Mouse (Mus musculus) olfactory bulb, adult 2 months (tissue): ENCODE results near the gene Plekho2. TPM values are rescaled to one million over a fixed set of nuclear protein-coding genes. Genes with fewer than 3 reads are reported as not detected.

Source experiments
- H3K27ac ChIP-seq: fragments of 200-500 bp; 2 replicates; pipeline ENCODE4 v1.5.1; 2012; ENCODE audit warnings: low read depth, low read length; ENCODE audit not compliant: insufficient read depth
- H3K4me1 ChIP-seq: fragments of 200-500 bp; 2 replicates; pipeline ENCODE4 v1.6.1; 2012; ENCODE audit warnings: low read length; ENCODE audit not compliant: control insufficient read depth, insufficient read depth
- H3K4me3 ChIP-seq: fragments of 200-500 bp; 2 replicates; pipeline ENCODE4 v1.5.1; 2012; ENCODE audit warnings: mild to moderate bottlenecking, low read depth, low read length, moderate library complexity; ENCODE audit not compliant: insufficient read depth
- CTCF ChIP-seq: fragments of 200-500 bp; IDR thresholded peaks from 2 replicates; pipeline ENCODE4 v1.5.1; 2012; ENCODE audit warnings: low read depth, mild to moderate bottlenecking, low read length, moderate library complexity; ENCODE audit not compliant: insufficient read depth
- POLR2A ChIP-seq: fragments of 200-500 bp; IDR thresholded peaks from 2 replicates; pipeline ENCODE4 v1.6.1; 2012; ENCODE audit warnings: mild to moderate bottlenecking, low read depth, low read length, moderate library complexity; ENCODE audit not compliant: insufficient read depth
- WGBS: fragments of 180-500 bp; shearing (Covaris S2); methylation state at CpG from one replicate; pipeline ENCODE4 v1.1.7; 2018; 5-methylcytosine and 5-hydroxymethylcytosine counted together
- polyA plus RNA-seq: library from polyadenylated mRNA; stranded (reverse); fragments of >200 nt; gene quantifications from 2 replicates; pipeline ENCODE4 v1.2.4, GENCODE M21; 2012; ENCODE audit warnings: low replicate concordance; ENCODE audit not compliant: missing spikeins, insufficient read depth, insufficient read length

The Plekho2 gene
- polyA plus RNA-seq, 1 experiment, result not detected

DNA sequence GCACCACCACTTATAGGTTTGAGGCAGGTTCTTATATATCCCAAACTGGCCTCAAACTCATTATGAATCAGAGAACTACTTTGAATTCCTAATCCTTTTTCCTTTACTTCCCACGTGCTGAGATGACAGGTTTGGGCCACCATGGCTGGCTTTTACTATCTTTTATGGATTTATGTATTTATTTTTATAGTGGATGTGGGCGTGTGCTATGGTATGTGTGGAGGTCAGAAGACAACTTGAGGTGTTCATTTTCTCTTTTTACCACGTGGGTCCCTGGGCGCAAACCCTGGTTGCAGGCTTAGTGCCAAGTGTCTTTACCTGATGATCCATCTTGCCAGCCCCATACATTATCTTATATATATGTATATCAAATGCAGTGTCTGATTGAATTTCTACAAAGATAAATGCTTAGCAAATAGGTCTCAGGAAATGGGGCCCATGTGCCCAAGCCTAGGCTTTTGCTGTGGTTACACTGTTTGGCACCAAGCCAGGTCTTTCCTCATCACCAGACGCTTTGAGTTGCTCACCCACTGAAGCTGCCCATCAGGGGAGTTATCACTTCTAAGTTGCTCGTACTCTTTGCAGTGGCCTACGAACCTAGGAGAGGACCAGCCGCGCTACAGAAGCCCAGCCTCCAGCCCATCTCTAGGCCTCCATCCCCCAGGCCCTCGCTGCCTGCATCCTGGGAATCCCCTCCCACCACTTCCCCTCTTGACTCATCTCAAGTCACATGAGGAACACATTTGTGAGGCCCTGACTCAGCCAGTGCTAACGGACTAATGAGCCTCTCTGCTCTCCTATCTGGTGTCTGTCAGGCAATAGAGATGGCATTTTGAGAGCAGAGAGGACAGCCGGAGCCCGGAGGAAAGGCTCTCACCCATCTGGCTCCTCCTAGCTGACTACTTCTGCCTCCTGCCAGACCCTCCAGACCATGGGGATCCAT is 38.4 kb downstream of the Plekho2 start:
- Histone ChIP-seq H3K4me3 (no peak overlapping the region), H3K4me1 (peaks cover 16% of the 10 kb centered on the region), H3K27ac (peak overlapping the region; percentile 95)
- no peak for TF ChIP-seq POLR2A
- 52% methylated on average over 13 of the region's 13 CpGs for WGBS

DNA sequence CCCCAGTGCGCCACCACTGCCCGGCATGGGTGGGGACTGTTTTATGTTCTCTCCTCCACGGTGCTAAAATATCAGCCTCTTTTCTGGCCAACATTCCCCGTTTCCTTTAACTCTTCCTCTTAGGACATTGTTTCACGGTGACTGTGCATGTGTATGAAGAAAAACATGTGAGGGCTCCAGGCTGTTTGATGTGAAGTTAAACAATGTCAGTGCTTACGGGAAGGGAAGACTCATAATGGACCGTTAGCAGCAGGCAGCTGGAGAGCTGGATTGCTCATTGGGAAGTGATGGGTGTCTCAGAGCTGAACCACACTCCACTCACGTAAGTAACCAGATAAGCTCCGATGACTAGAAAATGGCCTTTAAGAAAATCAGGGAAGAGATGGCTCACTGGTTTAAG is 40.1 kb downstream of the Plekho2 start:
- peaks cover 8% of the 10 kb centered on the region for H3K4me1 ChIP-seq
- WGBS, result 76% methylated on average over 9 of the region's 9 CpGs
- H3K4me3 ChIP-seq, result no peak overlapping the region
- no peak overlapping the region for H3K27ac ChIP-seq
- TF ChIP-seq POLR2A (no peak), CTCF (no peak)

DNA sequence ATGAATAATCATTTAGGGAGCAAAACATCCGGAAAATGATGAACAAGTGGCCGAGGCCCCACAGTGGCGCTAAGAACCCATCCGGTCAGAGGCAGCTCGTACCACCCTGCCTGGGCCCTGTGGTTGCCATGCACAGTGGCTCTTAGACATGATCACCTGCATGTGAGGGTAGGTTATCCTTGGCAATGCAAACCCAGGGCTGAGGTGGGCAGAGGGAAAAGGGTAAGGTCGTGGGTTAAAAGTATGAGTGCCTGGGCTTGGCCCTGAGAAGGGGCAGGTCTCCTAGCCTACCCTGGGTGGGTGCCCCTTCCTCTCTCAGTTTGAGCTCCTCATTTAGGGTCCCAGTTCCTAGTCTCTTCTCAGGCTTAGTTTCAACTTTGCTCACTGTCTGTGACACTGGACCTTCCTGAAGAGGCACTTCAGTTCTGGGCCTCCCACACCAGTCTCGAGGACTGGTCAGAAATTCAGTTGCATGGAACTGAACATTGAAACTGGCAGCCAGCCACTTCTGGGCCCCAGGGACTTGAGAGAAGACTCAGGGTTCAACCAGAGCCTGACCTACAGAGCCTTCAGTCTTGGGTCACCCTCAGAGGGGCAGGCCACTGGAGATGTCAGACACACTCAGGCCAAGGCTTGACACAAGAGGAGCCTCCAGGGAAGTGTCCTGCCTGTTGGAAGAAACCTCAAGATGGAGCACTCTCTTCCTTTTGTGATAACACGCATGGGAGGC is 41.8 kb downstream of the Plekho2 start:
- TF ChIP-seq CTCF (no peak), POLR2A (no peak)
- no peak overlapping the region for H3K4me3 ChIP-seq
- no peak overlapping the region for H3K27ac ChIP-seq
- H3K4me1 ChIP-seq, result peaks cover 8% of the 10 kb centered on the region
- WGBS, result 93% methylated on average over 8 of the region's 8 CpGs

DNA sequence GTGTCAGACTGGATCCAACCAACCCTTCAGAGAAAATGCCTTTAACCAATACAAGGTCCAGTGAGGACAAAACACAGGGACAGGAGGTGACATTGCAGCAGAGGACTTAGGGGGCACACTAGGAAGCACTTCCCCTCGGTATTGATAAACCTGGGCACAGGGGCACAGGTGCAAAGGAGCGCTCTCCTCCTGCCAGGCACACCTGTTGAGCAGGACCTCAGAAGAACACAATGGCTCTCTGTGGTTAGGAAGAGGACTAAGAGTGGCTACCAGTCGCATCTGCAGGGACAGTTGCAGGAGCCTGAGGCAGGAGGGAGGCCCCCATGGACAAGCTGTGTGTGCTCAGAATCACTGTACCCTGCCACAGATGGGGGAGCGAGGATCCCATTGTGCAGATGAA is 43.3 kb downstream of the Plekho2 start:
- TF ChIP-seq CTCF (no peak), POLR2A (no peak)
- Histone ChIP-seq H3K27ac (no peak overlapping the region), H3K4me3 (no peak overlapping the region), H3K4me1 (peaks cover 2% of the 10 kb centered on the region)
- 89% methylated on average over 4 of the region's 4 CpGs for WGBS

DNA sequence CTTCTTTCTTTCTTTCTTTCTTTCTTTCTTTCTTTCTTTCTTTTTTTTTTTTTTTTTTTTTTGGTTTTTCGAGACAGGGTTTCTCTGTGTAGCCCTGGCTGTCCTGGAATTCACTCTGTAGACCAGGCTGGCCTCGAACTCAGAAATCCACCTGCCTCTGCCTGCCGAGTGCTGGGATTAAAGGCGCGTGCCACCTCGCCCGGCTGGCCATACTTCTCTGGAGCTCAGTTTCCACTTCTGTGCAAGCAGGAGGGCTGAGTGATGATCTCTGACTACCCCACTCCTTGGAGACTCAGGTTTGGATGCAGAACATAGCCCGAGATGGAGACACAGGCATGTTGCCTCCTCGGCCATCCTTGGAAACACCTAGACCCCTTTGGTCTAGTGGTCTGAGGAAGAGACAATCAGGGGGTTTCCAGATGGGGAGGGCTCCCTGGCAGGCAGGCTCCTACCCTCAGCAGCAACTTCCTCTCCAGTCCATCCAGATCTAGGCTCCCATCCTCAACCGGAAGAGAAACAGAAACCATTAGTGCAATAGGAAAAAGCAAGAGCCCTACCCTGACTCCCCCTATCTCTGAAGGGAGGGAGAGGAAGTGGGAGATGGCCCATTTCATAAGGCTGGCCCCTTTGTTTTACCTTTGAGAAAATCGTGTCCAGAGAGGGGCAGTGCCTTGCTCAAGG is 43.9 kb downstream of the Plekho2 start:
- Histone ChIP-seq H3K27ac (no peak overlapping the region), H3K4me3 (no peak overlapping the region), H3K4me1 (no peaks in the 10 kb centered on the region)
- TF ChIP-seq POLR2A (no peak), CTCF (no peak)
- 89% methylated on average over 11 of the region's 11 CpGs for WGBS

DNA sequence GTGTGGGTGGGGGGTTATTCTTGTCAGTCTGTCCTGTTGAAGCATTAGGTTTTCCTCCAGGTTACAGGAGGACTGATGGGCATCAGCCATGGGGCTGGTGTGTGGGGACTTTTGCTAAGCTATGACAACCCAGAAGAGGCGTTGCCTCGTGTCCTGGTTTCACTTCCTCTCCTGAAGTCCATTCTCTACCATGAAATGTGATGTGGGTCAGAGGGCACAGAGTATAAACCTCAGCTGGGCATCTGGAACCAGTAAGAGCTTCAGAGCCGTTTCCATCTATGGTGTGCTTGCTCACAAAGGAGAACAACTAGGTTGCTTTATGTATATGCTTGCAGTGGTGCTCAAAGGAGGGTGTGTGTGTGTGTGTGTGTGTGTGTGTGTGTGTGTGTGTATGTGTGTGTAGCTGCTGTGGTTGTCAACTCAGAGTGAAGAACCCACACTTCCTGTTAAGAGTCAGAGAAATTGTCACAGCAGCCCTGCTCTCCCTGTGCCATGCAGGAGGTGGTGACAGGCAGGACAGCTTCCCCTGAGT is 44.6 kb downstream of the Plekho2 start:
- 76% methylated on average over 3 of the region's 3 CpGs for WGBS

DNA sequence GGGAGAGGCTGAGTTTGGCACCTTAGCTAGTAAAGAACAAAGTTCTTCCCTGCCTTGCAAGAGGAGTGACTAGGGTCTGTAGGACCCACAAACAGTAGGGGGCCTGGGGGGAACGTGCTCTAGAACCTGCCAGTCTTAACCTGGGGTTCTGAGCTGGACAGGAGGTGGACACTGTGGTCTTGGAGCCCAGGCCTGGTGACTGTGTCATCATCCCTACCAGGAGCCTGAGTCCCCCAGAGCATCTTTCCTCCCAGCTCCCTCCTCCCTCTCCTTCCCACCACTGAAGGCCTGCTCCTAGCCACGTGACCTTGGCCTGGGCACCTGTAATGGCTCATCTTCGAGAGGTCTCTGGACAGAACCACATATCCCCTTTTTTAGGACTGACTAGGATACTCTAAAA is 45.7 kb downstream of the Plekho2 start:
- no peak overlapping the region for H3K4me3 ChIP-seq
- H3K27ac ChIP-seq, result no peak overlapping the region
- no peak for TF ChIP-seq POLR2A
- 83% methylated on average over 3 of the region's 3 CpGs for WGBS
- H3K4me1 ChIP-seq, result peaks cover 4% of the 10 kb centered on the region

More for the DNA sequence above, 44.6 kb downstream of the Plekho2 start:
- TF ChIP-seq POLR2A, result no peak
- no peaks in the 10 kb centered on the region for H3K4me1 ChIP-seq
- H3K27ac ChIP-seq, result no peak overlapping the region
- no peak overlapping the region for H3K4me3 ChIP-seq

DNA sequence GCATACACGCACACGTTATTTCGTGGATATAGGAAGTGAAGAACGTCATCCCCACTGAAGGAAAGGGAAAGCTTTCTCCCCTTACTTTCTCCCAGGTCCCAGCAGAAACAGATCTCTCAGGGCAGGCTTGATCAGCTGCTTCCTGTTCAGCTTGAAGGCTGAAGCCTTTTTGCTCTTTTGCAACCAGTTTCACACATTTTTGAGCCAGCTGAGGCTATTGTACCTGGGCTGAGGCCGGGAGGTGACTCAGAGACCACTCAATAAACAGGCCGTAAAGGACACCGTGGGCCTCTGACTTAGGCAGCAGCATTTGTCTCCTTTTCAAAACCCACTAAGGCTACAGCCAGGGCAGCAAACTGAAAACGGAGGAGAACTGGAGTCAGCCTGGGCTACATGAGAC is 46.9 kb downstream of the Plekho2 start:
- no peak overlapping the region for H3K4me3 ChIP-seq
- WGBS, result 75% methylated on average over 8 of the region's 8 CpGs
- no peak for TF ChIP-seq POLR2A
- no peak overlapping the region for H3K27ac ChIP-seq
- H3K4me1 ChIP-seq, result peaks cover 4% of the 10 kb centered on the region

DNA sequence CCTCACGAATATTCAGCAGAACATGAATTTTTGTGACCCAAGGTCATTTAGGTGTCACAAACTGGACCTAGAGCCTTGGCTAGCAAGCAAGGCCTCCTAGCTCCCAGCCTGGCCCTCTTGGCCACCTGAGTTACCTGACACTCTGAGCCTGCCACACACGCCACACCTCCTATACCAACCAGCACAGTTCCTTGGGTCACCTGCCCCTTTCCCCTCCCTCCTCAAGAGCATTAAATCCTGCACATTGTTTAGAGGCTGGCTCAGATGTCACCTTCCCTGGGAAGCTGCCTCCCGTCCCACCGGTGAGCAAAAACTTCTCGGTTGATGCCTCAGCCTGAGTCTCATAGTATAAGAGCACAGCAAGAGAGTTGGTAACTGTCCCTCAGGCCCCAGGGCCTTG is 48.6 kb downstream of the Plekho2 start:
- 92% methylated on average over 5 of the region's 5 CpGs for WGBS

More for the DNA sequence above, 48.6 kb downstream of the Plekho2 start:
- TF ChIP-seq CTCF (no peak), POLR2A (no peak)
- H3K4me1 ChIP-seq, result peaks cover 4% of the 10 kb centered on the region
- no peak overlapping the region for H3K4me3 ChIP-seq
- no peak overlapping the region for H3K27ac ChIP-seq
